Mouse (Mus musculus): ENCODE results near the gene Atl3. TPM values are rescaled to one million over a fixed set of nuclear protein-coding genes. Genes with fewer than 3 reads are reported as not detected.
A peak's percentile ranks its signal among the peaks of the same experiment; 100 is the strongest.

The Atl3 gene
- total RNA-seq, 4 experiments from 2014 or later = 24.0 to 29.8 (median 27.7) TPM

GRCm38 (mm10) chr19:7559986-7560385 lies 66.1 kb downstream of the Atl3 start:
- DNase-seq (ENCODE audit: low spot score in 2 of 2) = no peak

- DNase-seq (ENCODE audit: low spot score in 2 of 2) = no peak
These were observed 67.6 kb downstream of the Atl3 start for GRCm38 (mm10) chr19:7561456-7561855.

GRCm38 (mm10) chr19:7562601-7563129 lies 68.8 kb downstream of the Atl3 start:
- no peak for DNase-seq (ENCODE audit: low spot score in 2 of 2)

- no peak for DNase-seq (ENCODE audit: low spot score in 2 of 2)
These were observed 69.8 kb downstream of the Atl3 start for GRCm38 (mm10) chr19:7563676-7564075.

GRCm38 (mm10) chr19:7564457-7564856 lies 70.6 kb downstream of the Atl3 start:
- DNase-seq (ENCODE audit: low spot score in 2 of 2) = no peak

GRCm38 (mm10) chr19:7566826-7567225 lies 73.0 kb downstream of the Atl3 start:
- peak in 1 of 2 experiments; percentile 45 for DNase-seq (ENCODE audit: low spot score in 2 of 2)

- DNase-seq (ENCODE audit: low spot score in 2 of 2) = no peak
These were observed 74.5 kb downstream of the Atl3 start for GRCm38 (mm10) chr19:7568364-7568763.

GRCm38 (mm10) chr19:7569650-7570049 lies 75.8 kb downstream of the Atl3 start:
- DNase-seq (ENCODE audit: low spot score in 2 of 2) = no peak

GRCm38 (mm10) chr19:7576180-7576579 lies 82.3 kb downstream of the Atl3 start:
- DNase-seq (ENCODE audit: low spot score in 2 of 2) = no peak

- no peak for DNase-seq (ENCODE audit: low spot score in 2 of 2)
These were observed 83.9 kb downstream of the Atl3 start for GRCm38 (mm10) chr19:7577710-7578109.

- no peak for DNase-seq (ENCODE audit: low spot score in 2 of 2)
These were observed 87.2 kb downstream of the Atl3 start for GRCm38 (mm10) chr19:7581042-7581441.

GRCm38 (mm10) chr19:7583101-7583500 lies 89.3 kb downstream of the Atl3 start:
- no peak for DNase-seq (ENCODE audit: low spot score in 2 of 2)

GRCm38 (mm10) chr19:7583599-7583998 lies 89.8 kb downstream of the Atl3 start:
- no peak for DNase-seq (ENCODE audit: low spot score in 2 of 2)

- DNase-seq (ENCODE audit: low spot score in 2 of 2) = peak in 1 of 2 experiments; percentile 37
These were observed 91.4 kb downstream of the Atl3 start for GRCm38 (mm10) chr19:7585279-7585678.

GRCm38 (mm10) chr19:7585764-7586163 lies 91.9 kb downstream of the Atl3 start:
- DNase-seq (ENCODE audit: low spot score in 2 of 2) = no peak

Other genes with a start within 250 kb of the Atl3 start
- gene Rcor2, start 226.7 kb upstream of the Atl3 start, total RNA-seq (2022) = 10 to 100 TPM; 15.5 to 17.6 (median 15.6) TPM
- 100 to 1,000 TPM; 126 to 144 (median 137) TPM for gene Mark2, start 152.2 kb upstream of the Atl3 start, total RNA-seq (2022)
- gene Spindoc, start 111.0 kb upstream of the Atl3 start, total RNA-seq (2022) = 10 to 100 TPM; 21.8 to 27.1 (median 25.3) TPM
- gene 2700081O15Rik, start 76.4 kb upstream of the Atl3 start, total RNA-seq (2022) = 10 to 100 TPM; 28.0 to 28.8 (median 28.5) TPM
- gene Rtn3, start 10.8 kb upstream of the Atl3 start, total RNA-seq (2022) = 100 to 1,000 TPM; 773 to 859 (median 828) TPM
- 10 to 100 TPM; 40.3 to 47.9 (median 41.9) TPM for gene Pla2g16, start 63.4 kb downstream of the Atl3 start, total RNA-seq (2022)
- under 1 TPM; 0.68 to 0.91 (median 0.82) TPM for gene Lgals12, start 113.2 kb downstream of the Atl3 start, total RNA-seq (2022)
- gene Hrasls5, start 118.5 kb downstream of the Atl3 start, total RNA-seq (2022) = under 1 TPM in 1 of 4 experiments, not detected in 3; 0.70 TPM
- gene Slc22a19, start 217.3 kb downstream of the Atl3 start, total RNA-seq (2022) = not detected